9 mouse cellular contexts compared by ENCODE assay signal in genomic region chr4:133424100-133424499, GRCm38 (mm10). TPM values are rescaled to one million over a fixed set of nuclear protein-coding genes. Genes with fewer than 3 reads are reported as not detected.
DNase-seq lines count a peak whose midpoint lies in the region; ATAC-seq and TF ChIP-seq lines count a peak whose summit lies in the region.
"Had no signal": no experiment of that assay in that cellular context is flagged by ENCODE, and none has a peak within 500 bp of the region (broad histone marks: within the 10 kb centered on the region; RNA-seq: fewer than 3 reads in every experiment).

No protein-coding gene starts in this region.

- no peaks in the 10 kb centered on the region for H3K4me1 ChIP-seq in intestine, postnatal 0 days (replicated peaks; ENCODE audit: control insufficient read depth, insufficient read depth, low read length)
- H3K4me1 ChIP-seq in midbrain, embryonic 15.5 days = no peaks in the 10 kb centered on the region
- H3K4me1 ChIP-seq in stomach, embryonic 16.5 days (ENCODE audit: control insufficient read depth, insufficient read depth, low read length) = no peaks in the 10 kb centered on the region

- intact Hi-C loops in left cerebral cortex, postnatal 4 days (cut with DNase I) = loop anchor here (1.0 kb wide), 1 partner anchor 27 kb away; no protein-coding TSS in a partner anchor

- no peak overlapping the region for H3K4me3 ChIP-seq in intestine, postnatal 0 days (ENCODE audit: low read depth, low read length)
- no peak overlapping the region for H3K4me3 ChIP-seq in midbrain, embryonic 15.5 days
- H3K4me3 ChIP-seq in stomach, embryonic 16.5 days (replicated peaks; ENCODE audit: low read length) = no peak overlapping the region
- H3K4me3 ChIP-seq: erythroblast, embryonic 14.5 days had no signal

- peak; percentile 97 for TF ChIP-seq CTCF in intestine, postnatal 0 days (IDR thresholded peaks at IDR 0.05; ENCODE audit: low read depth)

- peak; percentile 44 for ATAC-seq in intestine, postnatal 0 days
- ATAC-seq in midbrain, embryonic 15.5 days (replicated peaks) = peak; percentile 46
- peak; percentile 57 for ATAC-seq in stomach, embryonic 16.5 days (ENCODE audit: insufficient read depth, low FRiP score)

- no peak overlapping the region for H3K4me2 ChIP-seq in intestine, postnatal 0 days (replicated peaks; ENCODE audit: low read depth)
- no peak overlapping the region for H3K4me2 ChIP-seq in midbrain, embryonic 15.5 days
- no peak overlapping the region for H3K4me2 ChIP-seq in stomach, embryonic 16.5 days (ENCODE audit: low read depth, low read length)

- 34% methylated on average over 4 of the region's 4 CpGs for WGBS in intestine, postnatal 0 days
- 37% methylated on average over 4 of the region's 4 CpGs for WGBS in midbrain, embryonic 15.5 days
- WGBS in stomach, embryonic 16.5 days = 40% methylated on average over 4 of the region's 4 CpGs

- peak; percentile 56 to 62 for DNase-seq in urinary bladder, postnatal 36 days (ENCODE audit: low spot score in 2 of 2)
- no peak for DNase-seq in urinary bladder, postnatal 4 days (ENCODE audit: low spot score in 2 of 2)
- DNase-seq in cerebellum, postnatal 4 days (ENCODE audit: low spot score in 2 of 2) = peak; percentile 45 to 65
- DNase-seq in gastrocnemius, adult 8-10 months (ENCODE audit: low spot score in 2 of 2) = peak; percentile 49 to 56
- peak; percentile 77 for DNase-seq in left cerebral cortex, postnatal 4 days

- H3K9me3 ChIP-seq in intestine, postnatal 0 days (ENCODE audit: control insufficient read depth) = no peaks in the 10 kb centered on the region
- no peaks in the 10 kb centered on the region for H3K9me3 ChIP-seq in midbrain, embryonic 15.5 days
- no peaks in the 10 kb centered on the region for H3K9me3 ChIP-seq in stomach, embryonic 16.5 days (replicated peaks; ENCODE audit: control insufficient read depth, low read length)

- no peak overlapping the region for H3K9ac ChIP-seq in intestine, postnatal 0 days (ENCODE audit: low read depth, low read length)
- no peak overlapping the region for H3K9ac ChIP-seq in midbrain, embryonic 15.5 days
- H3K9ac ChIP-seq in stomach, embryonic 16.5 days (ENCODE audit: low read length) = no peak overlapping the region

- H3K27ac ChIP-seq in intestine, postnatal 0 days (ENCODE audit: low read depth, low read length) = no peak overlapping the region
- H3K27ac ChIP-seq in midbrain, embryonic 15.5 days = no peak overlapping the region
- no peak overlapping the region for H3K27ac ChIP-seq in stomach, embryonic 16.5 days (ENCODE audit: low read length)

- H3K36me3 ChIP-seq in intestine, postnatal 0 days (ENCODE audit: control insufficient read depth, insufficient read depth) = peaks cover 36% of the 10 kb centered on the region
- peaks cover 8% of the 10 kb centered on the region; the same call in 1 of the 2 replicates for H3K36me3 ChIP-seq in midbrain, embryonic 15.5 days (replicated peaks)
- H3K36me3 ChIP-seq in stomach, embryonic 16.5 days (ENCODE audit: control insufficient read depth, insufficient read depth, low read length) = peaks cover 12% of the 10 kb centered on the region; the same call in 1 of the 2 replicates

- H3K27me3 ChIP-seq in intestine, postnatal 0 days (replicated peaks; ENCODE audit: control insufficient read depth, insufficient read depth, low read length) = no peaks in the 10 kb centered on the region
- no peaks in the 10 kb centered on the region for H3K27me3 ChIP-seq in midbrain, embryonic 15.5 days (replicated peaks)
- H3K27me3 ChIP-seq in stomach, embryonic 16.5 days (ENCODE audit: control insufficient read depth, insufficient read depth, low read length) = no peaks in the 10 kb centered on the region

RNA-seq across cellular contexts. Expression of gene Slc9a1, which starts 54.6 kb away (rescaled TPM):
- total RNA-seq in gastrocnemius, adult 8-10 months (2022) = 1 to 10 TPM; 6.9 to 9.8 (median 8.4) TPM
- polyA plus RNA-seq in intestine, postnatal 0 days (2015; fragmentation: Nextera tagmentation; extraction: Ambion mirVana) = 5.7 and 6.1 TPM in 2 replicates
- 10 to 100 TPM; 30.4 to 36.2 TPM for total RNA-seq in left cerebral cortex, postnatal 4 days (2021)
- 9.9 and 11.1 TPM in 2 replicates for polyA plus RNA-seq in midbrain, embryonic 15.5 days (2015; fragmentation: Nextera tagmentation; extraction: Ambion mirVana)
- polyA plus RNA-seq in stomach, embryonic 16.5 days (2015; fragmentation: Nextera tagmentation; extraction: Ambion mirVana) = 10.1 and 10.7 TPM in 2 replicates

RNA-seq across cellular contexts. Expression of gene Tent5b, which starts 55.8 kb away (rescaled TPM):
- under 1 TPM; 0.41 to 0.87 (median 0.69) TPM for total RNA-seq in gastrocnemius, adult 8-10 months (2022)
- polyA plus RNA-seq in intestine, postnatal 0 days (2015; fragmentation: Nextera tagmentation; extraction: Ambion mirVana) = 1.3 and 1.8 TPM in 2 replicates
- total RNA-seq in left cerebral cortex, postnatal 4 days (2021) = not detected
- polyA plus RNA-seq in midbrain, embryonic 15.5 days (2015; fragmentation: Nextera tagmentation; extraction: Ambion mirVana) = 0.22 and 0.37 TPM in 2 replicates
- polyA plus RNA-seq in stomach, embryonic 16.5 days (2015; fragmentation: Nextera tagmentation; extraction: Ambion mirVana) = 7.9 and 12.6 TPM in 2 replicates
- polyA plus RNA-seq: erythroblast, embryonic 14.5 days had no signal

Comparison
In these comparisons a context has a peak if more than half of its experiments do, and no peak if none do; other contexts are left out.
1. DNase-seq: peak in urinary bladder, postnatal 36 days (2 of 2), cerebellum, postnatal 4 days (2 of 2), gastrocnemius, adult 8-10 months (2 of 2) and left cerebral cortex, postnatal 4 days (single experiment); none in urinary bladder, postnatal 4 days (0 of 2).
2. Peak in every context shown above with its lines, with median percentiles within 50 percentile points of each other: ATAC-seq.